Mouse (Mus musculus): ENCODE results near the gene Srek1ip1. TPM values are rescaled to one million over a fixed set of nuclear protein-coding genes. Genes with fewer than 3 reads are reported as not detected.

Srek1ip1 gene
- polyA plus RNA-seq, 1 experiment from 2014 or later, result 24.1 TPM

GRCm38 (mm10) chr13:104816270-104816634 is 24.0 kb downstream of the Srek1ip1 start:
- WGBS, result 9% methylated on average over 8 of the region's 8 CpGs
- no peak overlapping the region for H3K27ac ChIP-seq (replicated peaks)
- no peaks in the 10 kb centered on the region for H3K27me3 ChIP-seq
- H3K4me1 ChIP-seq, result peaks cover 20% of the 10 kb centered on the region
- H3K9me3 ChIP-seq, result no peaks in the 10 kb centered on the region
- ATAC-seq (ENCODE audit: low FRiP score, low read depth), result peak; percentile 1; the same call in 1 of the 2 replicates
- no peaks in the 10 kb centered on the region; the same call in 1 of the 2 replicates for H3K36me3 ChIP-seq
- H3K9ac ChIP-seq (replicated peaks), result peak overlapping the region; percentile 75
- H3K4me2 ChIP-seq (replicated peaks), result peak overlapping the region; percentile 77
- peak overlapping the region; percentile 80 for H3K4me3 ChIP-seq

GRCm38 (mm10) chr13:104816635-104817571 is 24.6 kb downstream of the Srek1ip1 start, which contains the start of gene Cwc27:
TSS of gene Cwc27 (minus strand) at chr13:104817142.
- Histone ChIP-seq H3K27me3 (no peaks in the 10 kb centered on the region), H3K9ac (replicated peaks) (peak within 1 kb of the TSS; percentile 75), H3K4me1 (peaks cover 20% of the 10 kb centered on the region), H3K36me3 (no peaks in the 10 kb centered on the region; the same call in 1 of the 2 replicates), H3K4me3 (peak within 1 kb of the TSS; percentile 80), H3K9me3 (no peaks in the 10 kb centered on the region), H3K4me2 (replicated peaks) (peak within 1 kb of the TSS; percentile 77), H3K27ac (replicated peaks) (peak within 1 kb of the TSS; percentile 70)
- ATAC-seq (ENCODE audit: low FRiP score, low read depth), result peak; percentile 96
- WGBS, result under 1% methylated on average over 50 of the region's 50 CpGs

GRCm38 (mm10) chr13:104817696-104818095 is 25.4 kb downstream of the Srek1ip1 start:
- Histone ChIP-seq H3K4me1 (peaks cover 20% of the 10 kb centered on the region), H3K27ac (replicated peaks) (no peak overlapping the region), H3K9me3 (no peaks in the 10 kb centered on the region), H3K4me3 (peak overlapping the region; percentile 80), H3K9ac (replicated peaks) (peak overlapping the region; percentile 75), H3K27me3 (no peaks in the 10 kb centered on the region), H3K4me2 (replicated peaks) (peak overlapping the region; percentile 77), H3K36me3 (no peaks in the 10 kb centered on the region; the same call in 1 of the 2 replicates)
- ATAC-seq (ENCODE audit: low FRiP score, low read depth), result no peak
- 55% methylated on average over 12 of the region's 12 CpGs for WGBS

GRCm38 (mm10) chr13:104821192-104821591 is 28.9 kb downstream of the Srek1ip1 start:
- Histone ChIP-seq H3K4me2 (replicated peaks) (no peak overlapping the region), H3K4me3 (no peak overlapping the region), H3K9me3 (no peaks in the 10 kb centered on the region), H3K27me3 (no peaks in the 10 kb centered on the region), H3K27ac (replicated peaks) (no peak overlapping the region), H3K36me3 (no peaks in the 10 kb centered on the region; the same call in 1 of the 2 replicates), H3K9ac (replicated peaks) (no peak overlapping the region), H3K4me1 (peaks cover 15% of the 10 kb centered on the region)
- no peak for ATAC-seq (ENCODE audit: low FRiP score, low read depth)

- no peak for ATAC-seq (ENCODE audit: low FRiP score, low read depth)
- Histone ChIP-seq H3K4me1 (peaks cover 14% of the 10 kb centered on the region), H3K27ac (replicated peaks) (no peak overlapping the region), H3K9ac (replicated peaks) (no peak overlapping the region), H3K4me3 (no peak overlapping the region), H3K9me3 (no peaks in the 10 kb centered on the region), H3K4me2 (replicated peaks) (no peak overlapping the region), H3K27me3 (no peaks in the 10 kb centered on the region), H3K36me3 (peaks cover 1% of the 10 kb centered on the region)
- 88% methylated on average over 1 of the region's 1 CpGs for WGBS
Observed at GRCm38 (mm10) chr13:104821908-104822307, 29.6 kb downstream of the Srek1ip1 start.

- H3K9me3 ChIP-seq, result no peaks in the 10 kb centered on the region
- H3K4me3 ChIP-seq, result no peak overlapping the region
- ATAC-seq (ENCODE audit: low FRiP score, low read depth), result no peak
- H3K27me3 ChIP-seq, result no peaks in the 10 kb centered on the region
- H3K4me1 ChIP-seq, result peaks cover 13% of the 10 kb centered on the region
- 41% methylated on average over 8 of the region's 8 CpGs for WGBS
- no peak overlapping the region for H3K4me2 ChIP-seq (replicated peaks)
- peaks cover 6% of the 10 kb centered on the region for H3K36me3 ChIP-seq
- H3K9ac ChIP-seq (replicated peaks), result no peak overlapping the region
- H3K27ac ChIP-seq (replicated peaks), result no peak overlapping the region
Observed at GRCm38 (mm10) chr13:104822411-104822838, 30.1 kb downstream of the Srek1ip1 start.

GRCm38 (mm10) chr13:104825470-104825869 is 33.2 kb downstream of the Srek1ip1 start:
- Histone ChIP-seq H3K27ac (replicated peaks) (no peak overlapping the region), H3K36me3 (peaks cover 29% of the 10 kb centered on the region), H3K9me3 (no peaks in the 10 kb centered on the region), H3K4me1 (no peaks in the 10 kb centered on the region; the same call in 1 of the 2 replicates), H3K9ac (replicated peaks) (no peak overlapping the region), H3K4me2 (replicated peaks) (no peak overlapping the region), H3K27me3 (no peaks in the 10 kb centered on the region), H3K4me3 (no peak overlapping the region)
- no peak for ATAC-seq (ENCODE audit: low FRiP score, low read depth)
- WGBS, result 95% methylated on average over 2 of the region's 2 CpGs

- Histone ChIP-seq H3K9me3 (no peaks in the 10 kb centered on the region), H3K9ac (replicated peaks) (no peak overlapping the region), H3K27ac (replicated peaks) (no peak overlapping the region), H3K4me3 (no peak overlapping the region), H3K27me3 (no peaks in the 10 kb centered on the region), H3K4me2 (replicated peaks) (no peak overlapping the region), H3K36me3 (peaks cover 72% of the 10 kb centered on the region), H3K4me1 (no peaks in the 10 kb centered on the region)
- ATAC-seq (ENCODE audit: low FRiP score, low read depth), result no peak
- 97% methylated on average over 13 of the region's 13 CpGs for WGBS
Observed at GRCm38 (mm10) chr13:104832811-104833210, 40.5 kb downstream of the Srek1ip1 start.

GRCm38 (mm10) chr13:104837628-104838027 is 45.3 kb downstream of the Srek1ip1 start:
- ATAC-seq (ENCODE audit: low FRiP score, low read depth), result no peak
- 73% methylated on average over 7 of the region's 7 CpGs for WGBS
- Histone ChIP-seq H3K9me3 (no peaks in the 10 kb centered on the region), H3K27ac (replicated peaks) (no peak overlapping the region), H3K27me3 (no peaks in the 10 kb centered on the region), H3K4me1 (no peaks in the 10 kb centered on the region), H3K4me2 (replicated peaks) (no peak overlapping the region), H3K9ac (replicated peaks) (no peak overlapping the region), H3K4me3 (no peak overlapping the region), H3K36me3 (peaks cover 47% of the 10 kb centered on the region)

- Histone ChIP-seq H3K36me3 (peaks cover 15% of the 10 kb centered on the region), H3K4me2 (replicated peaks) (no peak overlapping the region), H3K4me3 (no peak overlapping the region), H3K9me3 (no peaks in the 10 kb centered on the region), H3K27me3 (no peaks in the 10 kb centered on the region), H3K4me1 (no peaks in the 10 kb centered on the region), H3K27ac (replicated peaks) (no peak overlapping the region), H3K9ac (replicated peaks) (no peak overlapping the region)
- WGBS, result 85% methylated on average over 4 of the region's 4 CpGs
- ATAC-seq (ENCODE audit: low FRiP score, low read depth), result no peak
Observed at GRCm38 (mm10) chr13:104841937-104842336, 49.7 kb downstream of the Srek1ip1 start.

- no peak for ATAC-seq (ENCODE audit: low FRiP score, low read depth)
- no peaks in the 10 kb centered on the region for H3K27me3 ChIP-seq
- H3K9me3 ChIP-seq, result no peaks in the 10 kb centered on the region
- no peaks in the 10 kb centered on the region for H3K4me1 ChIP-seq
- no peak overlapping the region for H3K9ac ChIP-seq (replicated peaks)
- peaks cover 5% of the 10 kb centered on the region; the same call in 1 of the 2 replicates for H3K36me3 ChIP-seq
- H3K4me3 ChIP-seq, result no peak overlapping the region
- WGBS, result 85% methylated on average over 11 of the region's 13 CpGs
- H3K4me2 ChIP-seq (replicated peaks), result no peak overlapping the region
- H3K27ac ChIP-seq (replicated peaks), result no peak overlapping the region
Observed at GRCm38 (mm10) chr13:104843295-104844089, 51.2 kb downstream of the Srek1ip1 start.

- ATAC-seq (ENCODE audit: low FRiP score, low read depth), result no peak
- Histone ChIP-seq H3K9ac (replicated peaks) (no peak overlapping the region), H3K4me1 (no peaks in the 10 kb centered on the region), H3K9me3 (no peaks in the 10 kb centered on the region), H3K27me3 (no peaks in the 10 kb centered on the region), H3K36me3 (no peaks in the 10 kb centered on the region), H3K4me3 (no peak overlapping the region), H3K27ac (replicated peaks) (no peak overlapping the region), H3K4me2 (replicated peaks) (no peak overlapping the region)
- WGBS, result 86% methylated on average over 2 of the region's 2 CpGs
Observed at GRCm38 (mm10) chr13:104853645-104854044, 61.4 kb downstream of the Srek1ip1 start.
